Mouse (Mus musculus) right cerebral cortex, adult 2 months (tissue): Measurements from ENCODE around the gene Csf1.

ENCODE experiments used
- DNase-seq, 2 experiments: peaks; one replicate each; pipeline ENCODE4 v3.0.0; 2021 to 2022; ENCODE audit warnings: low spot score in 2 of 2

The Csf1 gene

DNA sequence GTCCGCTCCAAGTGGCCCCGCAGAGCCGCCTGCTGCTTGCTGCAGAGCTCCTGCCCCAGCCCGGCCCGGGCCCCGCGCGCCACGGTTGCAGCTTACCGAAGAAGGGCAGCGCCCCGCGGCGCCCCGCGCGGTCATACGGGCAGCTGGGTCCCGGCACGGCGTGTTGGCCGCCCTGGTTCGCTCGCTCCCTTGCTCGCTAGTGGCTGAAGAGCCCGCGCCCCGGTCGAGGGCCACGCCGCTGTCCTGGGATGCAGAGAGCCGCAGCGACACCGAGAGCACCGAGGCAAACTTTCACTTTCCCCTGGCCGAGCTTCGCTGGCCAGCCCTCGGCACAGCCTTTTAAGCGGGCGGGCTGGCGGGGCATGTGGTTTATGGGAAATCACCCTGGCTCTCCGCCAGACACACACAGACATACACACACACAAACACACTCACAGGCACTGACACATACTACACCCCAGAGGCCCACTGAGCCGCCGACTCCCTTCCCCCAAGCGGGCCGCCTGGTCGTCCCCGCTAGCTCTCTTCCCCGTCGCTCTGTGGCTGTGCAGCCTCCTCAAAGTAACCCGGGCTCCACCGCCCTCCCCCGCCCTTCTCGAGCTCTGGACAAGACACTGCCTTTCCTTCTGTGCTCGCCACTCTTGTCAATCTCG is at the start of gene Csf1:
Csf1 (minus strand) TSS at position 541 of the 653 bp plus-strand sequence.
- peak; percentile 56 to 76 for DNase-seq

- no peak for DNase-seq
Measured at GRCm38 (mm10) chr3:107808013-107808750, 47.9 kb upstream of the Csf1 start.

DNA sequence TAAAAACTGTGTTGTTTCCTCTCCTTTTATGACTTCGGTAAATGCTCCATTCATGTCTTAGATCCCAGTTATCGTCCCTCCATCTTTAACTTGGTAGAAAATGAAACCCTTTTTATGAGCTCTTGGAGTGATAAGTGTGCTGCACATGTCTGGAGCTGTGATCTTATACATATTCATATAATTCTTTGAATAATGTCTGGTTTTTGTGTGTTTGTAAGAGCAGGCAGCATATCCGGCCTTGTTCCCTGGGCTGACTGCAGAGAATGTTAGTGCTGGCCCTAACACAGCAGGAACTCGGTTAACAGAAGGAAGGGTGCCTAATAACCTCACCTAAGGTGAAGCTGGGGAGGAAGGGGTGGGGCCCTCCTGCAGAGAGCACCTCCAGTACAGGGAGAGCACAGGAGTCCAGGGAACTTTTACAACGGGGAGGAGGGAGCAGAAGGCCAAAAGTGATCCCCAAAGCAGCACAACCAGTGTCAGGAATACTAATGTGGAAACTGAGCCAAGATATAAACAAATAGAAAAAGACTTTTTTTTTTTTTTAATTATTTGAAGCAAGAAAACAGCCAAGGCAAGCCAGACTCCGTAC is 47.2 kb upstream of the Csf1 start:
- no peak for DNase-seq

GRCm38 (mm10) chr3:107806916-107807315 is 46.6 kb upstream of the Csf1 start:
- DNase-seq: no peak

- no peak for DNase-seq
Measured at GRCm38 (mm10) chr3:107804799-107805198, 44.5 kb upstream of the Csf1 start.

- no peak for DNase-seq
Measured at GRCm38 (mm10) chr3:107802185-107802946, 42.1 kb upstream of the Csf1 start.

- DNase-seq: no peak
Measured at GRCm38 (mm10) chr3:107798946-107799345, 38.7 kb upstream of the Csf1 start.

DNA sequence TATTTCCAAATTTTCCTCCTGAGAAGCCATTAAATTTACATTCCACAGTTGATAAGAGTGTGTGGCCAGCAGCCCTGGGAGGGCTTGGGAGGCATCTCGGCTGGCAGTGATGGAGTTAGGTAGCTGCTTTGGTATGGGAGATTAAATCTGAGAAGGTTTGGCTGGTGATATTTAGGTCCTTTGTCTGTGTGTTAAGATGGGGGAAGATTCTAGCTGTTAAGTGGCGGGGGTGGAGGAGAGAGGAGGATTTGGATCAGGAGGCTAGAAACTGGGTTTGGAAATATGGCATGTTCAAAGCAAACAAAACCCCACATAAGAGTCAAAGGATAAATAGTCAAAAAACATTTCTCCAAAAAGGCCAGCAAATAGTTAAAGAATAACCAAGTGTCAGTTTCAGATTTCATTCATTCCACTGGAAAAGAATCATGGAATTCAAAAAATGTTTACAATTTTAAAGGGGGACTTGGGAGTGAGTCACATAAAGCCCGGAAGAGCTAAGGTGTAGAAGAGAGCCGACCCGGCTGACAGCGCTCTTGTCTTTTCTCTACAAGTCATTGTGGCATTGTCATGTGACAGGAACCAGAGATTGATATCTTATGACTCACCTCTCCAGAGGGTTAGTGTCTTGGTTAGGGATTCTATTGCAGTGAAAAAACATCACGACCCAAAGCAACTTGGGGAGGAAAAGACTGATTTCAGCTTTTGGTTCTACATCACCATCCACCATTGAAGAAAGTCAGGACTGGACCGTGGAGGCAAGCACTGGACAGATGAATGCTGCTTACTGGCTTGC is 36.1 kb upstream of the Csf1 start:
- DNase-seq: no peak

- DNase-seq: no peak
Measured at GRCm38 (mm10) chr3:107794890-107795289, 34.6 kb upstream of the Csf1 start.

DNA sequence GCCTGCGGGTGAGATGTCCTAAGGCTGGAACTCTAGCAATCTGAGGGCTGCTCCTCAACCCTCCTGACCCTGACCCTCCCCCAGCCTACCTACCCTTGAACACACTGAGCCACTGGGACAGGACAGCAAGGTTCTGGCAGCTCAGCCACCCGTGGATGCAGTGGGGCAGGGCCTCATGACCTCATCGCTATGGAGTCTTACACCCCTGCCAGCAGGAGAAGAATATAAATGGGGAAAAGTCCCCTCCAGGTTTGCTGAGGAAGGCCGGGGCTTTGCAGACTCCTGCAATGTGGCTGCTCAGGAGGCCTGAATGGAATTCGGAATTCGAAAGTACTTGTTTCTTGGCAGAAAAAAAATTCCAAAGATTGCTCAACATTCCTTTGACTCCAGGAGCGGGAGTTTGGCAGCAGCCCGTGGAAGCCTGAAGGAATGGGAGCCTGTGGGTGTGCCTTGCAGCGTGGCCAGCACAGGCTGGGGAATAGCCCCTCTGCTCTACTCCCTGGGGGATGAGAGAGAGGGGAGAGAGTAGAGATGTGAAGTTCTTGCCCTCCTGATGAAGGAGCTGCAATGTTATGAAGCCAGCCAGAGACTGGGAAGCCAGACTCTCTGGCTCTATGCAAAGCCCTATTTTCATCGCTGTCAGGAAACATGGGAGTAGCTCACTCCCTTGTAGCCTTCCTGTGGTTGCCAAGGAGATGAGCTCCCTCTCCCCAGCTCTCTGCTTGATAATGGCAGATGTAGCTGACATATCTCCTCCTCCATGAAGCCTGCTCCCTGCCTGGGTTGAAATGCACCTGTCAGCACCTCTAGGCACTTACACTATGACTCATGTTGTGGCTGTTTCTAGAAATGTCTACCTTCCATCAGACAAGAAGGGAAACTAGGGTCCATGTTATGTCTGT is 33.3 kb upstream of the Csf1 start:
- DNase-seq: peak; percentile 64 to 66

DNA sequence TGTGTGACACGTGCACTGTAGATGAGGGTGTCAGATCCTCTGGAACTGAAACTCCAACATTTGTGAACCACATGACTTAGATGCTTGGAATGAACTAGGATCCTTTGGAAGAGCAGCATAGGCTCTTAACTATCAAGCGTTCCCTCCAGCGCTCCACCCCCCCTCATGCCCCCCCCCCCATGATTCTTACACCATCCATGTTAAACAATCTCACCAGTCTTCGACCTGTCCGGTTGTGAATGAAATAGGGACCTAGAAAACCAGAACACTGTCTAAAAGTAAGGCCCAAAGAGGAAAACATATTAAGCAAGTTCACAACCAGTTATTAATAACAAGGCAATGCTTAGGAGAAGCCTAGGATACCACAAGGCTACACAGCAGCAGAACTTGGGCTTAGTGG is 32.5 kb upstream of the Csf1 start:
- no peak for DNase-seq

GRCm38 (mm10) chr3:107790766-107791303 is 30.6 kb upstream of the Csf1 start:
- peak in 1 of 2 experiments; percentile 33 for DNase-seq

- DNase-seq: no peak
Measured at GRCm38 (mm10) chr3:107790227-107790626, 30.0 kb upstream of the Csf1 start.

DNA sequence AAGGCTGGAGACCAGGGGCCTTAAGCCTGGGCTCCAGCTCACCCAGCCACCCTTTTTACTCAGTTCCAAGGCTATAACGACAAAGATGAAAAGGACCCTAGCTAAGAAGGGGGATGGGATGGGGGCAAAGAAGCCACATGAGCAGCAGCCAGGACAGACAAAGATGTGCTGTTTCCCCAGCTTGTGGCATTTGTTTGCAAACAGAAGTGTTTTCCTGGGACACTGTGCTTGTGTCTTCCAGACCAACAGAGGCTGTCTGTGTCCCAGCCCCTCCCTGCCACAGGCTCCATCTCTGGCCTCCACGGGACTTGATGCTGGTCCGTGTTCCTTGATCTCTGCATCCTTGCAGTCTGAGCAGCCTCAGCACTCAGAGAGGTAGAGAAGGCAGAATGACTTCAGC is 28.6 kb upstream of the Csf1 start:
- no peak for DNase-seq

DNA sequence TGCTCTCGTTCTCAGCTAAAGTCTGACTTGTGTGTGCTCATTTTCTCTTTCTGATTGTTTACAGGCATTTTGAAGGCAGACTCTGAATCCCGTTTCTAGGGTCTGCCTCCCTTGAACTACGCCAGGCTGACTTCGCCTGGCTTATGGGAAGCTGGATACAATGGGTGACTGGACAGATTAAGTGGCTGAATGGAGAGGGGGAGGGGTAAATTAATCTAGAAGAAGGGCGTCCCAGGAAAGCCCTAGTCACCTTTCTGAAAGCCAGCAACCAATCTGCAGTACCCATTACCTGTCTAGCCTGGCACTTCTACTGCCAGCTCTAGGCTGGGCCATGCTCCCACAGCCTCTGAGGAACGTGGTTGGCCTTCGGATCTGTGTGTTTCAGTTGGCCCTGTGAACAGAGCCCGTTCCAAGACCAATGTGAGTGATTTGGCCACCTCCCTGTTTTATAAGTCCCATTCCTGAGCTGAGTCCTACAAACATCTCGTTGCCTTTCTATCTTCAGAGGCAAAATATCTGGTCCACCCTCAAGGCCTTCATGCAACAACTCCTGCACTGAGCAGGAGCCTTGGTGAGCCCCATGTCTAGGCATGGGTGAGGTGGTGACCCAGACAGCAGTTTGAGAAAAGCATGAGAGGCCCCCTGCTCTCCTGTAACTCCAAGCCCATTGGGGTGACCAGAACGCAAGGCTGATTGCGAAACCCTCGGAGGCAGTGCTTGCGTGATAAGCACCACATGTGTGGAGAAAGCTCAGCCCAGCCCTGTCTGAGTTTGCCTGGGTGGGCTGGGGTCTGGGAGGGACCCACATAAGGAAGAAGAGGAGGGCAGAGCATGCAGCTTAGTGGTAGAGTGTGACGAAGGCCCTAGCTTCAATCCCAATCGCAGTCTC is 27.6 kb upstream of the Csf1 start:
- no peak for DNase-seq

DNA sequence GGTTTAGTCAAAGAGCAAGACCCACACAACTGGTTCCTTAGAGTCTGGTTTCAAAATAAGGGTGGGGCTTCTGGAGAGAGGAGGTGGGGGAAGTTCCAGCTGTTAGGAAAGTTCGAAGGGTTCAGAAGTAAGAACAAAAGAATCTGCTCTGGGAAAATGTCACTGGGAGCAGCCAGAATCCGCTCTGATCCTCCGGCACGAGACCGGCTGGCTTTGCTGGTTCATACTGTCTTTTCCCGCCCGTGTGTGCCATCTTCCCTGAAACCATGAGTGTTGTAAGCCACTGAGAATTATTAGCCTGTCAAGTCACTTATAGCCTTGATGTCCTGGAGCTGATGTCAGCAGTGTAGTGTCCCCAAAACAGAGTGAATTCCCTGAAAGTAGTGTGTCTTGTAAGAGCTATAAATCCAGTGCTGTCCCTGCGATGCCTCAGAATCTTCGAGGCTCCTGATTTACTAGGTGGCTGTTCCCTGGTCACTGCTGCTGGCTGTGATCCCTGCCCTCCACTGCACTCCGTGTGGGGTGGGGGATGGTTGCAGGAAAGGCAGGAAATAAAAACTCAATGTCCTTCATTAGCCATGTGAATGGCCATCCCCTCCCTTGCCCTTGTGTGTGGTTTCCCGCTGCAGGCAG is 26.8 kb upstream of the Csf1 start:
- no peak for DNase-seq

GRCm38 (mm10) chr3:107786344-107786743 is 26.1 kb upstream of the Csf1 start:
- no peak for DNase-seq

DNA sequence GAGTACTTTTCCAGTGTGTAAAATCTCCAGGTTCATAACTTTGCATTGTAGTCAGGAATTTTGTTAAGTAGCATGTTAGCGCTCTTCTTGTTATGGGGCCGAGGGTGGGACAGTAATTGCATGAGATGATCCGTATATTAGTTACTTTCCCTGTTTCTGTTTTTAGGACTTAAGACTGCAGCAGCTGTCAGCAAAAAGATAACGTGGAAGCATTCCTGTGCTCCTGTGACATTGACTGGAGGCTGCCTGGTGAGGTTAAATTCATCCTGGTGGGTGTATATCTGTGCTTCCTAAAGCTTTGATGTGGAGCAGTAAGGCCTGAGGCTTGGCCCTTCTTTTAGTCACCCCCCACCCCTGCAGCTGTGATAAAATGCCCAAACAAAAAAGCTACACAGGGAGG is 25.3 kb upstream of the Csf1 start:
- DNase-seq: no peak

DNA sequence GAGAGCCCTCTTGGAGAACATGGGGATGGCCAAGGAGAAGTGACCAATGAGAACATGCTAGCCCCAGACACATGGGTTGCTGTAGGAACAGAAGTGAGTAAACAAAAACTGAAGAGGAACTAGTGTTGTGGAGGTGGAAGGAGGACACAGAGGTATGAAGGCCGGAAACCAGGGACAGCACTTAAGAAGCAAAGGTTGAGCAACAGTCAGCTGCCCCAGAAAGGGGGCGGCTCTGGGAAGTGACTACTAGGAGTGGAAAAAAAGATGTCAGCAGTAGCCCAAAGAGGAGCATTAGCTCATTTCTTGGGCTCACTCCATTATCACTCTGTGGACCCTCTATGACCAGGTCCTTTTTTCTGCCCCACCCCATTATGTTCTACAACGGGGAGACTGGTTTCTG is 23.0 kb upstream of the Csf1 start:
- no peak for DNase-seq
